Mouse (Mus musculus) G1E (cell line): ENCODE results near the gene Slc2a13. TPM values are rescaled to one million over a fixed set of nuclear protein-coding genes. Genes with fewer than 3 reads are reported as not detected.

Experiments used
- ATAC-seq: 2 replicates; pipeline ENCODE4 v1.8.0; 2016; ENCODE audit warnings: mild to moderate bottlenecking; ENCODE audit not compliant: insufficient number of reproducible peaks, poor library complexity, low FRiP score, severe bottlenecking; ENCODE audit errors: extremely low read depth
- DNase-seq: peaks from one replicate; pipeline ENCODE4 v3.0.0; 2012; ENCODE audit warnings: low spot score
- H3K27me3 ChIP-seq: 2 replicates; pipeline ENCODE4 v1.6.1; 2012; ENCODE audit warnings: mild to moderate bottlenecking, low read length, inconsistent platforms; ENCODE audit not compliant: insufficient read depth
- H3K36me3 ChIP-seq: replicated peaks from 2 replicates; pipeline ENCODE3; 2012; ENCODE audit warnings: mild to moderate bottlenecking, inconsistent platforms
- H3K4me1 ChIP-seq: 2 replicates; pipeline ENCODE4 v1.6.1; 2012; ENCODE audit warnings: low read depth, low read length, inconsistent platforms, mixed read lengths; ENCODE audit not compliant: insufficient read depth
- H3K4me3 ChIP-seq: 2 replicates; pipeline ENCODE4 v1.5.1; 2012; ENCODE audit warnings: low read depth, mild to moderate bottlenecking, inconsistent platforms, low read length, moderate library complexity, mixed read lengths
- H3K9me3 ChIP-seq: replicated peaks from 2 replicates; pipeline ENCODE4 v1.6.1; 2012; ENCODE audit warnings: inconsistent platforms
- CTCF ChIP-seq: IDR thresholded peaks from 2 replicates; pipeline ENCODE4 v1.5.1; 2012; ENCODE audit warnings: low read depth, low read length, inconsistent platforms, mixed read lengths
- GATA1 ChIP-seq: IDR thresholded peaks from 2 replicates; pipeline ENCODE4 v1.6.1; 2012; ENCODE audit warnings: borderline replicate concordance, low read length, inconsistent platforms, mixed read lengths
- GATA2 ChIP-seq: IDR thresholded peaks from 2 replicates; pipeline ENCODE4 v1.6.1; 2012; ENCODE audit warnings: low read depth, low read length, inconsistent platforms, borderline replicate concordance
- POLR2AphosphoS5 ChIP-seq: IDR thresholded peaks from 2 replicates; pipeline ENCODE4 v1.6.1; 2012; ENCODE audit warnings: low read depth, low read length, inconsistent platforms; ENCODE audit not compliant: insufficient replicate concordance
- TAL1 ChIP-seq: conservative IDR thresholded peaks from 2 replicates; pipeline ENCODE4 v1.6.1; 2012; ENCODE audit warnings: low read depth, low read length, inconsistent platforms, mixed read lengths
- polyA plus RNA-seq: library from polyadenylated mRNA; stranded (reverse); fragments of >175 nt; gene quantifications from 2 replicates; pipeline ENCODE4 v1.2.3, GENCODE M21; 2012
- total RNA-seq, 2 experiments: library from RNA; stranded (forward) in 1 of 2; stranded (reverse) in 1 of 2; fragments of 200-1000 nt in 1 of 2; fragments of >200 nt in 1 of 2; fragmentation: Nextera tagmentation in 1 of 2; gene quantifications; 2 replicates each; pipeline ENCODE4 v1.2.3; 2014 to 2017

Slc2a13 gene
- total and polyA plus RNA-seq, 3 experiments = 0.05 TPM; not detected in 2

GRCm38 (mm10) chr15:91395165-91395564 lies 177.9 kb downstream of the Slc2a13 start:
- DNase-seq = no peak
- H3K36me3 ChIP-seq = no peaks in the 10 kb centered on the region
- no peak for TF ChIP-seq POLR2AphosphoS5
- TF ChIP-seq TAL1 = no peak
- TF ChIP-seq CTCF = no peak
- TF ChIP-seq GATA2 = no peak
- no peak for TF ChIP-seq GATA1
- no peak overlapping the region for H3K4me3 ChIP-seq
- peaks cover 21% of the 10 kb centered on the region for H3K9me3 ChIP-seq
- no peaks in the 10 kb centered on the region for H3K4me1 ChIP-seq
- ATAC-seq = no peak
- H3K27me3 ChIP-seq = no peaks in the 10 kb centered on the region

GRCm38 (mm10) chr15:91383694-91384093 lies 189.4 kb downstream of the Slc2a13 start:
- DNase-seq = no peak
- no peak for ATAC-seq
- Histone ChIP-seq H3K4me1 (no peaks in the 10 kb centered on the region), H3K4me3 (no peak overlapping the region), H3K36me3 (no peaks in the 10 kb centered on the region), H3K27me3 (no peaks in the 10 kb centered on the region), H3K9me3 (peaks cover 41% of the 10 kb centered on the region)
- TF ChIP-seq GATA2 (no peak), TAL1 (no peak), GATA1 (no peak), POLR2AphosphoS5 (no peak), CTCF (no peak)

GRCm38 (mm10) chr15:91382606-91383005 lies 190.5 kb downstream of the Slc2a13 start:
- H3K9me3 ChIP-seq = peaks cover 43% of the 10 kb centered on the region
- H3K4me3 ChIP-seq = no peak overlapping the region
- no peak for TF ChIP-seq GATA1
- no peak for TF ChIP-seq TAL1
- no peak for TF ChIP-seq POLR2AphosphoS5
- no peak for TF ChIP-seq CTCF
- TF ChIP-seq GATA2 = no peak
- no peaks in the 10 kb centered on the region for H3K36me3 ChIP-seq
- no peak for ATAC-seq
- H3K4me1 ChIP-seq = no peaks in the 10 kb centered on the region
- no peak for DNase-seq
- no peaks in the 10 kb centered on the region for H3K27me3 ChIP-seq

GRCm38 (mm10) chr15:91381864-91382263 lies 191.2 kb downstream of the Slc2a13 start:
- ATAC-seq = no peak
- H3K4me3 ChIP-seq = no peak overlapping the region
- no peaks in the 10 kb centered on the region for H3K27me3 ChIP-seq
- no peaks in the 10 kb centered on the region for H3K36me3 ChIP-seq
- no peak for DNase-seq
- no peaks in the 10 kb centered on the region for H3K4me1 ChIP-seq
- TF ChIP-seq TAL1 (no peak), GATA2 (no peak), GATA1 (no peak), POLR2AphosphoS5 (no peak), CTCF (no peak)
- peaks cover 44% of the 10 kb centered on the region for H3K9me3 ChIP-seq

- Histone ChIP-seq H3K4me1 (no peaks in the 10 kb centered on the region), H3K4me3 (no peak overlapping the region), H3K27me3 (no peaks in the 10 kb centered on the region), H3K36me3 (no peaks in the 10 kb centered on the region), H3K9me3 (peaks cover 36% of the 10 kb centered on the region)
- DNase-seq (no peak), ATAC-seq (no peak)
- TF ChIP-seq GATA1 (no peak), POLR2AphosphoS5 (no peak), TAL1 (no peak), GATA2 (no peak), CTCF (no peak)
Observed at GRCm38 (mm10) chr15:91378751-91379325, 194.2 kb downstream of the Slc2a13 start.

GRCm38 (mm10) chr15:91377568-91377967 lies 195.5 kb downstream of the Slc2a13 start:
- TF ChIP-seq TAL1 (no peak), POLR2AphosphoS5 (no peak), CTCF (no peak), GATA1 (no peak), GATA2 (no peak)
- H3K27me3 ChIP-seq = no peaks in the 10 kb centered on the region
- H3K9me3 ChIP-seq = peaks cover 38% of the 10 kb centered on the region
- H3K4me1 ChIP-seq = no peaks in the 10 kb centered on the region
- no peaks in the 10 kb centered on the region for H3K36me3 ChIP-seq
- ATAC-seq = no peak
- DNase-seq = no peak
- no peak overlapping the region for H3K4me3 ChIP-seq

GRCm38 (mm10) chr15:91377105-91377504 lies 196.0 kb downstream of the Slc2a13 start:
- Histone ChIP-seq H3K27me3 (no peaks in the 10 kb centered on the region), H3K4me3 (no peak overlapping the region), H3K4me1 (no peaks in the 10 kb centered on the region), H3K9me3 (peaks cover 36% of the 10 kb centered on the region), H3K36me3 (no peaks in the 10 kb centered on the region)
- ATAC-seq = no peak
- TF ChIP-seq POLR2AphosphoS5 (no peak), TAL1 (no peak), GATA2 (no peak), CTCF (no peak), GATA1 (no peak)
- DNase-seq = no peak
